Mouse (Mus musculus) neural tube, embryonic 13.5 days (tissue): ENCODE measurements at regions not wholly inside any gene's neighbourhood (a gene's known extent, or its start where the extent isn't known, plus 50 kb on each side); places are given as distances from the start of the nearest gene placed in this dataset.

ENCODE experiments used
- ATAC-seq: fragments of 200-750 bp; cut with Nextera tagmentation; 2 replicates; pipeline ENCODE4 v1.8.0; 2017; ENCODE audit warnings: low read depth, mild to moderate bottlenecking, moderate TSS enrichment, moderate library complexity
- H3K27ac ChIP-seq: fragments of 300-500 bp; sonication (generic); replicated peaks from 2 replicates; pipeline ENCODE4 v1.5.1; 2015; ENCODE audit warnings: moderate library complexity, mild to moderate bottlenecking, inconsistent platforms
- H3K27me3 ChIP-seq: fragments of 300-500 bp; sonication (generic); 2 replicates; pipeline ENCODE4 v1.6.1; 2015; ENCODE audit warnings: mild to moderate bottlenecking, inconsistent platforms
- H3K36me3 ChIP-seq: fragments of 300-500 bp; sonication (generic); 2 replicates; pipeline ENCODE4 v1.6.1; 2015; ENCODE audit warnings: mild to moderate bottlenecking, inconsistent platforms
- H3K4me1 ChIP-seq: fragments of 300-500 bp; sonication (generic); replicated peaks from 2 replicates; pipeline ENCODE4 v1.6.1; 2015; ENCODE audit warnings: inconsistent platforms
- H3K4me2 ChIP-seq: fragments of 300-500 bp; sonication (generic); 2 replicates; pipeline ENCODE4 v1.6.1; 2015; ENCODE audit warnings: inconsistent platforms, mild to moderate bottlenecking, moderate library complexity
- H3K4me3 ChIP-seq: fragments of 300-500 bp; sonication (generic); 2 replicates; pipeline ENCODE4 v1.5.1; 2015; ENCODE audit warnings: mild to moderate bottlenecking, inconsistent platforms
- H3K9ac ChIP-seq: fragments of 300-500 bp; sonication (generic); 2 replicates; pipeline ENCODE4 v1.6.1; 2015; ENCODE audit warnings: moderate library complexity, mild to moderate bottlenecking, inconsistent platforms
- H3K9me3 ChIP-seq: fragments of 300-500 bp; sonication (generic); 2 replicates; pipeline ENCODE4 v1.6.1; 2016; ENCODE audit warnings: inconsistent platforms
- WGBS: fragments of 180-500 bp; shearing (Covaris S2); methylation state at CpG from one replicate; pipeline ENCODE4 v1.1.7; 2015; 5-methylcytosine and 5-hydroxymethylcytosine counted together

- Histone ChIP-seq H3K4me1 (no peaks in the 10 kb centered on the region), H3K4me2 (no peak overlapping the region), H3K36me3 (no peaks in the 10 kb centered on the region), H3K9me3 (no peaks in the 10 kb centered on the region), H3K4me3 (no peak overlapping the region), H3K27me3 (no peaks in the 10 kb centered on the region), H3K9ac (no peak overlapping the region), H3K27ac (no peak overlapping the region)
- WGBS: 31% methylated on average over 4 of the region's 4 CpGs
- no peak; the same call in 1 of the 2 replicates for ATAC-seq
Observed at GRCm38 (mm10) chr2:133614672-133615071, 62.7 kb downstream of the Bmp2 start.

- no peaks in the 10 kb centered on the region for H3K27me3 ChIP-seq
- H3K27ac ChIP-seq: no peak overlapping the region
- H3K4me2 ChIP-seq: no peak overlapping the region
- H3K4me3 ChIP-seq: no peak overlapping the region
- H3K36me3 ChIP-seq: no peaks in the 10 kb centered on the region
- 85% methylated on average over 3 of the region's 3 CpGs for WGBS
- H3K9ac ChIP-seq: no peak overlapping the region
- no peaks in the 10 kb centered on the region for H3K9me3 ChIP-seq
- no peaks in the 10 kb centered on the region for H3K4me1 ChIP-seq
- ATAC-seq: no peak
Observed at GRCm38 (mm10) chr2:133615299-133615698, 63.3 kb downstream of the Bmp2 start.

DNA sequence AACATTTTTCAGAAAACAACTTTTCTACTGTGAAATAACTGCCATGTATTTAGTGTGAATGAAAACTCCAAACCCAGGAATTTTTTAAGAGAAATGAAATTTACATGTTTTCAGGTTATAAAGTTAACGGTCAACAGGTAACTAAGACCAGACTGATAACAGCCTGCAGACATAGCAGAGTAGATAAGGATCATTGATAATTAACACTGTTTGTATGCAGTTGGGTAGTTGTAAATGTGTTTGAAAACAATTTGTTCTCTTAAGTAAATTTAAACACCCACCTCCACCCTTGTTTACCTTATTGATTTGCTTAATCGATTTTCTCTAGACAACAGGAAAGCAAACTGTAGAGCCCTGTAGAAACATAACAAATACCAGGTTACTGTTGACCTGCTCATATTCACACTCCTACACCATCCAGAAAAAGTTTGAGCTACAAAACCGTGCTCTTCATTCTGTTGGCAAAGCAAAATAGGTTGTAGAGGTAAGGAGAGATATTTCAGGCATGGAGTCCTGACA lies 65.4 kb downstream of the Bmp2 start:
- Histone ChIP-seq H3K4me3 (no peak overlapping the region), H3K4me2 (no peak overlapping the region), H3K36me3 (no peaks in the 10 kb centered on the region), H3K27ac (no peak overlapping the region), H3K27me3 (no peaks in the 10 kb centered on the region), H3K9ac (no peak overlapping the region), H3K4me1 (0 out of 2 replicates have a peak, but pooled peaks cover under 1% of the 10 kb centered on the region), H3K9me3 (no peaks in the 10 kb centered on the region)
- 80% methylated on average over 3 of the region's 3 CpGs for WGBS
- ATAC-seq: no peak

- WGBS: 14% methylated on average over 2 of the region's 2 CpGs
- Histone ChIP-seq H3K4me3 (no peak overlapping the region), H3K4me2 (no peak overlapping the region), H3K36me3 (no peaks in the 10 kb centered on the region), H3K27me3 (no peaks in the 10 kb centered on the region), H3K9ac (no peak overlapping the region), H3K4me1 (0 out of 2 replicates have a peak, but pooled peaks cover 3% of the 10 kb centered on the region), H3K27ac (no peak overlapping the region), H3K9me3 (no peaks in the 10 kb centered on the region)
- no peak for ATAC-seq
Observed at GRCm38 (mm10) chr2:133622523-133622922, 70.6 kb downstream of the Bmp2 start.

DNA sequence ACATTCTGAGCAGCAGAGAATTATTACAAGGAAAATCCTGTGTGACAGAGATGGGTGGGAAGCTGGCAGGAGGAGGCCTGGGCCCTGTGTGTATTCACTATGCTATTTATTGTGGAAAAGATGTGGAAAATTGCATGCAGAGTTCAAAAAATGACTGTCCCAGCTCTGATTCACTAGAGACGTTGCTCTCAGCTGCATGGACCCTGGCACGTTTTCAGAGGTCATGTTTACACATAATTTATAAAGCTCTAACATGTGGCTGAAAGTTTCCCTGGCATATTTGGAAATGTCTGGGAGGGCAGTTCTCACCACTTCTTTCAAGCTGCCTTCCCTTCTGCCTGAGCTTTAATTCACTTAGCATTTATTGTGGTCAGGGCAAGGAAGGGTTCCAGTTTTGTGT lies 73.6 kb downstream of the Bmp2 start:
- H3K4me2 ChIP-seq: no peak overlapping the region
- H3K4me3 ChIP-seq: no peak overlapping the region
- H3K4me1 ChIP-seq: 0 out of 2 replicates have a peak, but pooled peaks cover 3% of the 10 kb centered on the region
- no peaks in the 10 kb centered on the region for H3K27me3 ChIP-seq
- no peaks in the 10 kb centered on the region for H3K36me3 ChIP-seq
- H3K9ac ChIP-seq: no peak overlapping the region
- H3K27ac ChIP-seq: no peak overlapping the region
- ATAC-seq: no peak
- no peaks in the 10 kb centered on the region for H3K9me3 ChIP-seq
- 55% methylated on average over 2 of the region's 2 CpGs for WGBS

- Histone ChIP-seq H3K4me2 (no peak overlapping the region), H3K27me3 (no peaks in the 10 kb centered on the region), H3K4me3 (no peak overlapping the region), H3K9me3 (no peaks in the 10 kb centered on the region), H3K9ac (no peak overlapping the region), H3K4me1 (no peaks in the 10 kb centered on the region), H3K27ac (no peak overlapping the region), H3K36me3 (no peaks in the 10 kb centered on the region)
- ATAC-seq: no peak
- 77% methylated on average over 6 of the region's 6 CpGs for WGBS
Observed at GRCm38 (mm10) chr2:133628874-133629273, 76.9 kb downstream of the Bmp2 start.

DNA sequence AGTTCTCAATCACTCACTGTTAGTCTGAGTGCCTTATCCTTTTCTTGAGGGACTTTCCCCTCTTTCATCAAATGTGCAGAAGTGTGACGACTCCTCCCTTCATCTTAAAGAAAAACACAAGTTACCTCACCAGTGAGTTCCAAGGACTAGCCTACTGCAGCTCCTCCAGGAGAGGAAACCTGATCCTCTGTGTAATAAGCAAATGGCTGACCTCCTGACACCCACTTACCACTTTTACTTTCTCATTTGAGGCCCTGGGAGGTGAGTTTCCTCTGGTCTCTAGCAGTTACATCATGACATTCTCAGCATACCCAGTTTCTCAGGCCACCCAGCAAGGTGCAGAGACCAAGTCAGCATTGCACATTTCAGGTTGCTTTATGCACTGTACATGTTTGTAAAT lies 83.5 kb downstream of the Bmp2 start:
- H3K27ac ChIP-seq: no peak overlapping the region
- no peaks in the 10 kb centered on the region for H3K36me3 ChIP-seq
- no peak for ATAC-seq
- no peaks in the 10 kb centered on the region for H3K27me3 ChIP-seq
- no peaks in the 10 kb centered on the region for H3K4me1 ChIP-seq
- H3K4me2 ChIP-seq: no peak overlapping the region
- 28% methylated on average over 1 of the region's 1 CpGs for WGBS
- H3K4me3 ChIP-seq: no peak overlapping the region
- H3K9ac ChIP-seq: no peak overlapping the region
- H3K9me3 ChIP-seq: no peaks in the 10 kb centered on the region

DNA sequence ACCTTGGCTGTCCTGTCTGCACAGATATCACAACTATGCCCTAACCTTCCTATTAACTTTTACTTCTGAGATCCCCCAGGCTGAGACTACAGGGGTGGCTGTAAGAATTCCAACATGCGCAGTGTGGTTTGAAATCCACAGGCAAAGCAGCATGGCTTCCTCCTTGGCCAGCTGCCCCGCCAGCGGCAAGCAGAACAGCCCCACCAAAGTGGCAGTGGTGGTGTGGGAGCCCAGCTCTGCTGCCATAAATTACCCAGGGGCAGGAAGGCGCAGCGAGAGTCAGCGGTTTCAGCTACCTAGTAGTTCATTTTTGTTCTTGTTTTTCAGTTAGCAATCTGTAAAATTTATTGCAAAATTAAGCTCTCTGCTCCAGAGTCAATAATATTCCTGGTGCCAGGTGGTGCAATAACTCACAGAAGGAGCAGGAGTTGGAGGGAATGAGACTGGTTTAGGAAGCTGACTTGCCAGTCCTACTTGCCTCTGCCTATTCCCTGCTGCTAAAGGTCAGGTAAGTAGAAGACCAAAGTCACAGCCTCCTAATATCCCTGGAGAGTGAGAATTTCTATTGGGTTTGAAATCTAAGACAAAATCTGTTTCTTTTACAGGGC lies 98.0 kb downstream of the Bmp2 start:
- Histone ChIP-seq H3K36me3 (no peaks in the 10 kb centered on the region), H3K9me3 (no peaks in the 10 kb centered on the region), H3K4me2 (no peak overlapping the region), H3K4me1 (no peaks in the 10 kb centered on the region), H3K27me3 (no peaks in the 10 kb centered on the region), H3K9ac (no peak overlapping the region), H3K4me3 (no peak overlapping the region), H3K27ac (no peak overlapping the region)
- WGBS: 60% methylated on average over 6 of the region's 6 CpGs
- ATAC-seq: no peak

GRCm38 (mm10) chr2:133666331-133667054 lies 114.5 kb downstream of the Bmp2 start:
- WGBS: 59% methylated on average over 9 of the region's 9 CpGs
- Histone ChIP-seq H3K36me3 (no peaks in the 10 kb centered on the region), H3K9me3 (no peaks in the 10 kb centered on the region), H3K9ac (no peak overlapping the region), H3K27me3 (0 out of 2 replicates have a peak, but pooled peaks cover 3% of the 10 kb centered on the region), H3K4me1 (no peaks in the 10 kb centered on the region), H3K4me2 (no peak overlapping the region), H3K4me3 (no peak overlapping the region), H3K27ac (no peak overlapping the region)
- peak; percentile 71 for ATAC-seq

- Histone ChIP-seq H3K4me3 (no peak overlapping the region), H3K9me3 (no peaks in the 10 kb centered on the region), H3K4me2 (no peak overlapping the region), H3K4me1 (no peaks in the 10 kb centered on the region), H3K27ac (no peak overlapping the region), H3K36me3 (no peaks in the 10 kb centered on the region), H3K9ac (no peak overlapping the region), H3K27me3 (0 out of 2 replicates have a peak, but pooled peaks cover 3% of the 10 kb centered on the region)
- WGBS: 79% methylated on average over 3 of the region's 3 CpGs
- ATAC-seq: no peak
Observed at GRCm38 (mm10) chr2:133667055-133667395, 115.1 kb downstream of the Bmp2 start.

DNA sequence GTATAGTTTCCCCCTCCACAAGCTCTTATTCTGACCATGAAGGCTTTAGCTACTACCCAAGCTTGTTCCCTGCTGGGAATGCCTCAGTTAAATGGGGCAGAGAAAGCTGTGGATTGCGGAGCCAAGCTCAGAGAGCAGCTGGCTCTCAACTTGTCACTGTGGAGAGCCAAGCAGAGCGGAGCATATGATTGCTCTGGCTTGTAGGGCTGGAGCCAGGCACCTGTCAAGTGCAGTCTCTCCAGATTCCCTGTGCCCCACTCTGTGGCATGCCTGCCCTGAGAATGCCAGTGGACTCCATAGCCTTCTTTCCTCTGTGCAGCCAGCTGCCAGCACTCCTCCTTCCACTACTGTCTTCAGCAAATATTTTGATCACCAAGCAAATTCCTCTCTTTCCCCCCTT lies 117.9 kb downstream of the Bmp2 start:
- Histone ChIP-seq H3K9ac (no peak overlapping the region), H3K27ac (no peak overlapping the region), H3K36me3 (no peaks in the 10 kb centered on the region), H3K27me3 (0 out of 2 replicates have a peak, but pooled peaks cover 3% of the 10 kb centered on the region), H3K4me1 (no peaks in the 10 kb centered on the region), H3K9me3 (no peaks in the 10 kb centered on the region), H3K4me3 (no peak overlapping the region), H3K4me2 (no peak overlapping the region)
- ATAC-seq: no peak
- 62% methylated on average over 2 of the region's 2 CpGs for WGBS

GRCm38 (mm10) chr2:133671528-133671927 lies 119.6 kb downstream of the Bmp2 start:
- Histone ChIP-seq H3K4me2 (no peak overlapping the region), H3K36me3 (no peaks in the 10 kb centered on the region), H3K9me3 (no peaks in the 10 kb centered on the region), H3K4me1 (no peaks in the 10 kb centered on the region), H3K4me3 (no peak overlapping the region), H3K27ac (no peak overlapping the region), H3K9ac (no peak overlapping the region), H3K27me3 (no peaks in the 10 kb centered on the region)
- 87% methylated on average over 4 of the region's 4 CpGs for WGBS
- no peak for ATAC-seq

DNA sequence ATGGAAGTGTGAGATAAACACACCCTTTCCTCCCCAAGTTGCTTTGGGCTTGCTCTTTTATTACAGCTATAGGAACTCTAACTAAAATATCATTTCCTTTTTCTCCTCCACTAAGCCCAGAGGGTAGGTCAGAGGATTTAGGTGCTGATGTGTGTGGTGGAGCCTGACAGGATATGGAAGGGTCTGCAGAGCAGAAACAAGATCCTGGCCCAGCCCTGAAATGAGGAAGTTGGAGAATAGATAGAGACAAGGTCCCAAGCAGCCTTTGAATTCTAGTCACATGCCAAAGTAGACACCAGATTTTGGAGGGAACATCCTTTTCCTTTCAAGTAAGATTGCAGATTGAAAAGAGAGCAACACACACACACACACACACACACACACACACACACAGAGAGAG lies 132.4 kb downstream of the Bmp2 start:
- no peak overlapping the region for H3K27ac ChIP-seq
- no peaks in the 10 kb centered on the region for H3K36me3 ChIP-seq
- H3K9ac ChIP-seq: no peak overlapping the region
- no peaks in the 10 kb centered on the region for H3K27me3 ChIP-seq
- no peak for ATAC-seq
- no peaks in the 10 kb centered on the region for H3K4me1 ChIP-seq
- no peak overlapping the region for H3K4me2 ChIP-seq
- H3K9me3 ChIP-seq: no peaks in the 10 kb centered on the region
- H3K4me3 ChIP-seq: no peak overlapping the region
